Mouse (Mus musculus) hindbrain, embryonic 16.5 days (tissue): ENCODE results near the gene Lrp3. TPM values are rescaled to one million over a fixed set of nuclear protein-coding genes. Genes with fewer than 3 reads are reported as not detected.

Source experiments
- ATAC-seq: fragments of 200-750 bp; cut with Nextera tagmentation; 2 replicates; pipeline ENCODE4 v1.8.0; 2017; ENCODE audit warnings: moderate TSS enrichment, moderate library complexity
- H3K27ac ChIP-seq: fragments of 300-500 bp; sonication (generic); 2 replicates; pipeline ENCODE4 v1.5.1; 2014; ENCODE audit warnings: low read depth, mild to moderate bottlenecking, control low read depth, low read length, moderate library complexity
- H3K27me3 ChIP-seq: fragments of 300-500 bp; sonication (generic); replicated peaks from 2 replicates; pipeline ENCODE4 v1.6.1; 2014; ENCODE audit warnings: low read length; ENCODE audit not compliant: control insufficient read depth, insufficient read depth
- H3K36me3 ChIP-seq: fragments of 300-500 bp; sonication (generic); 2 replicates; pipeline ENCODE4 v1.6.1; 2014; ENCODE audit warnings: mild to moderate bottlenecking, low read length, moderate library complexity, mixed read lengths; ENCODE audit not compliant: control insufficient read depth, insufficient read depth
- H3K4me1 ChIP-seq: fragments of 300-500 bp; sonication (generic); 2 replicates; pipeline ENCODE4 v1.6.1; 2014; ENCODE audit warnings: low read depth, low read length; ENCODE audit not compliant: control insufficient read depth, insufficient read depth
- H3K4me2 ChIP-seq: fragments of 300-500 bp; sonication (generic); 2 replicates; pipeline ENCODE4 v1.6.1; 2014; ENCODE audit warnings: mild to moderate bottlenecking, low read length, control low read depth, moderate library complexity
- H3K4me3 ChIP-seq: fragments of 300-500 bp; sonication (generic); 2 replicates; pipeline ENCODE4 v1.5.1; 2014; ENCODE audit warnings: mild to moderate bottlenecking, low read length, control low read depth, moderate library complexity
- H3K9ac ChIP-seq: fragments of 300-500 bp; sonication (generic); 2 replicates; pipeline ENCODE4 v1.6.1; 2014; ENCODE audit warnings: low read depth, mild to moderate bottlenecking, control low read depth, low read length, moderate library complexity
- H3K9me3 ChIP-seq: fragments of 300-500 bp; sonication (generic); 2 replicates; pipeline ENCODE4 v1.6.1; 2014; ENCODE audit warnings: mild to moderate bottlenecking, low read length, moderate library complexity; ENCODE audit not compliant: control insufficient read depth
- WGBS: fragments of 180-500 bp; shearing (Covaris S2); extraction: QIAGEN DNeasy Blood & Tissue Kit; methylation state at CpG from one replicate; pipeline ENCODE4 v1.1.7; 2014; 5-methylcytosine and 5-hydroxymethylcytosine counted together
- polyA plus RNA-seq: library from polyadenylated mRNA; unstranded; fragments of >200 nt; fragmentation: Nextera tagmentation; extraction: Ambion mirVana; gene quantifications from 2 replicates; pipeline ENCODE4 v1.2.1, GENCODE M21; 2015

The Lrp3 gene
- polyA plus RNA-seq, 1 experiment from 2014 or later = 25.5 TPM

DNA sequence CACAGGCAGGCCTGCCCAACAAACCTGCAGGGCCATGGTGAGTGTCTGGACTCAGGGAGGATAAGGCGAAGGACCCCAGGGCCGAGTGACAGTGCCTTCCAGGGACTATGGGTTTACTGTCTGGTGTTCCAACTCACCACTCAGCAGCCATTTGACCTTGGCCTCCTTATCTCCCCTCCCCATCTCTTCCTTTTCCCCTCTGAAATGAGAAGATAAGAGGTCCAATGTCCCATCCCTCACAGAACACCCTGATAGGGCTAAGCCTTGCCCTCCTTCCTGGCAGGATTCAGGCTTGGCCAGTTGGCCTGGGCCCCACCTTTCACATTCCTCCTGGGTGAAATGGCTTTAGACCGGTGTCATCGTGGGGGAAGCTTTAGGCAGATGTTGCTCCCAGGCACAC lies 39.8 kb downstream of the Lrp3 start:
- Histone ChIP-seq H3K4me1 (peaks cover 3% of the 10 kb centered on the region; the same call in 1 of the 2 replicates), H3K4me2 (no peak overlapping the region), H3K36me3 (no peaks in the 10 kb centered on the region), H3K9ac (no peak overlapping the region; the same call in 1 of the 2 replicates), H3K27me3 (peaks cover 9% of the 10 kb centered on the region; the same call in 1 of the 2 replicates), H3K9me3 (no peaks in the 10 kb centered on the region), H3K27ac (no peak overlapping the region), H3K4me3 (no peak overlapping the region)
- no peak for ATAC-seq
- 91% methylated on average over 4 of the region's 4 CpGs for WGBS

GRCm38 (mm10) chr7:35172519-35172918 lies 42.8 kb downstream of the Lrp3 start:
- Histone ChIP-seq H3K9me3 (no peaks in the 10 kb centered on the region), H3K27me3 (peaks cover 11% of the 10 kb centered on the region; the same call in 1 of the 2 replicates), H3K4me2 (no peak overlapping the region), H3K4me1 (peaks cover 3% of the 10 kb centered on the region; the same call in 1 of the 2 replicates), H3K4me3 (no peak overlapping the region), H3K9ac (no peak overlapping the region), H3K36me3 (no peaks in the 10 kb centered on the region), H3K27ac (no peak overlapping the region)
- no peak for ATAC-seq
- 69% methylated on average over 4 of the region's 4 CpGs for WGBS

DNA sequence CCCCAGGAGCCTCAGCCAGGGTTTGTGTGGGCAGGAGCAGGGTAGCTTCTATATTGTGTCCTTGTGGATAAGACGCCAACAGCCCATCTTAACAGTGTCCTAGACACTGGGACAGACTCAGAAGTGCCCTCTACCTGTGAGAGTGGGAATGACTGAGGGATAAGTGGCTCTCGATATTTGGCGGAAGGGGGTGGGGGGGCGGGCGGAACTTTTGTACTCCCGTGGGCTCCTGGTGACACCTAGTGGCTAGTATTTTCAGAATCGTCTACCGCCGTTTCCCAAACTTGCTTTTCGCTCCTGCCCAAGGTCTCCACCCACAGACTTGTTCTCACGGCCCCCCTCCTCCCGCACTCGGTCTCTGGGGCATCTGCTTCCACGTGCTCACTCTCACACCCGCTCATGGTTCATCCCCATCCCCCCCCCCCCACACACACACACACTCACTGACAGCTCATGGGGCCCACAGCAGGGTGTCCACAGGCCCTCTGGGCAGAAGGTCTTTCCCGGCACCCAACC lies 43.4 kb downstream of the Lrp3 start:
- Histone ChIP-seq H3K36me3 (no peaks in the 10 kb centered on the region), H3K4me1 (peaks cover 3% of the 10 kb centered on the region; the same call in 1 of the 2 replicates), H3K27me3 (peaks cover 11% of the 10 kb centered on the region; the same call in 1 of the 2 replicates), H3K9me3 (no peaks in the 10 kb centered on the region), H3K9ac (no peak overlapping the region), H3K4me2 (peak overlapping the region; percentile 29; the same call in 1 of the 2 replicates), H3K4me3 (no peak overlapping the region), H3K27ac (no peak overlapping the region)
- WGBS = 2% methylated on average over 16 of the region's 16 CpGs
- ATAC-seq = peak; percentile 68

GRCm38 (mm10) chr7:35169341-35169740 lies 46.0 kb downstream of the Lrp3 start:
- H3K36me3 ChIP-seq = no peaks in the 10 kb centered on the region
- peaks cover 3% of the 10 kb centered on the region; the same call in 1 of the 2 replicates for H3K4me1 ChIP-seq
- H3K27me3 ChIP-seq = peaks cover 11% of the 10 kb centered on the region; the same call in 1 of the 2 replicates
- H3K27ac ChIP-seq = no peak overlapping the region
- no peak overlapping the region for H3K9ac ChIP-seq
- H3K4me3 ChIP-seq = no peak overlapping the region
- ATAC-seq = peak; percentile 40; the same call in 1 of the 2 replicates
- no peaks in the 10 kb centered on the region for H3K9me3 ChIP-seq
- WGBS = 13% methylated on average over 6 of the region's 6 CpGs
- no peak overlapping the region for H3K4me2 ChIP-seq

GRCm38 (mm10) chr7:35167925-35168324 lies 47.4 kb downstream of the Lrp3 start:
- H3K27me3 ChIP-seq = peaks cover 7% of the 10 kb centered on the region; the same call in 1 of the 2 replicates
- no peak for ATAC-seq
- H3K27ac ChIP-seq = no peak overlapping the region
- 48% methylated on average over 2 of the region's 2 CpGs for WGBS
- no peaks in the 10 kb centered on the region for H3K36me3 ChIP-seq
- H3K4me1 ChIP-seq = peaks cover 3% of the 10 kb centered on the region; the same call in 1 of the 2 replicates
- H3K9me3 ChIP-seq = no peaks in the 10 kb centered on the region
- no peak overlapping the region for H3K4me3 ChIP-seq
- H3K4me2 ChIP-seq = no peak overlapping the region
- no peak overlapping the region for H3K9ac ChIP-seq

GRCm38 (mm10) chr7:35166988-35167387 lies 48.3 kb downstream of the Lrp3 start:
- H3K27me3 ChIP-seq = peaks cover 4% of the 10 kb centered on the region; the same call in 1 of the 2 replicates
- no peak overlapping the region for H3K4me3 ChIP-seq
- H3K27ac ChIP-seq = no peak overlapping the region
- H3K4me2 ChIP-seq = no peak overlapping the region
- no peak for ATAC-seq
- no peaks in the 10 kb centered on the region for H3K36me3 ChIP-seq
- H3K4me1 ChIP-seq = peaks cover 3% of the 10 kb centered on the region; the same call in 1 of the 2 replicates
- WGBS = 88% methylated on average over 5 of the region's 5 CpGs
- no peaks in the 10 kb centered on the region for H3K9me3 ChIP-seq
- H3K9ac ChIP-seq = no peak overlapping the region

DNA sequence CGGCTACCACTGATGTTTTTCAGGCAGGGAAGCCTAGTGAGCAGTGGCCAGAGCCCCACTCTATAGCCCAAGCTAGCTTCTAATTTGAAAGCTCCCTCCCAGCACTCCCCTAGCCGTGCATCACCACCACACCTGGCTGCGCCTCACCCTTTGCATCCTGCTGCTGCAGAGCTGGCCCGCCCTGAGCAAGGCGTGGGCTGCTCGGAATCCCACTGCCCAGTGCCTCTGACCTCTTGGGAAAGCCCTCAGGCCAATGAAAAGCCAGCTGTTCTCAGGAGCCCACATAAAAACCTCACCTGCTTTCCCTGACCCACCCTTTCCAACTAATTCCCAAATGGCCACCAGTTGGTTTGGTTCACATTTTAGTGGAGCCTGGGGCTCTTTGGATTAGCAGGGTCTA lies 51.2 kb downstream of the Lrp3 start:
- WGBS = 83% methylated on average over 6 of the region's 6 CpGs
- H3K27ac ChIP-seq = no peak overlapping the region
- no peaks in the 10 kb centered on the region for H3K4me1 ChIP-seq
- no peaks in the 10 kb centered on the region for H3K9me3 ChIP-seq
- no peak overlapping the region for H3K4me3 ChIP-seq
- no peak overlapping the region for H3K9ac ChIP-seq
- H3K27me3 ChIP-seq = no peaks in the 10 kb centered on the region; the same call in 1 of the 2 replicates
- H3K4me2 ChIP-seq = no peak overlapping the region
- ATAC-seq = no peak
- H3K36me3 ChIP-seq = no peaks in the 10 kb centered on the region

DNA sequence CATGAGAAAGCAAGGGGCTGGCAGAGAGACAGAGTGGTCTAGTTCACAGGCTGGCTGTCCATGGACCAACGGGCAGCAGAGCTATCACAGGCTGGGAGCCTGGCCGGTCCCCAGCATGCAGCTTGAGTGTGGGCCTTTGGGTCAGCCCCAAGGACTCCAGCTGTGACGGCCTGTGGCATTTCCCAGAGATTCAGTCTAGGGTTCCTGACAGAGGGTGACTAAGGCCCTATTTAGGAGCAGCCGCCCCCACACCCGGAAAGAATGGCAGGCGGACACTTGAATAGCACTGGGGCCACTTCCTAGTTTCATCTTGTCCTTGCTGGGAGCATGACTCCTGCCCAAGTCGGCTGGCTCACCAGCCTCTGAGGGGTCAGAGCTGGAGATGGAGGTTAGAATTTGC lies 51.7 kb downstream of the Lrp3 start:
- no peak for ATAC-seq
- Histone ChIP-seq H3K4me2 (no peak overlapping the region), H3K36me3 (no peaks in the 10 kb centered on the region), H3K4me1 (no peaks in the 10 kb centered on the region), H3K27me3 (no peaks in the 10 kb centered on the region), H3K27ac (no peak overlapping the region), H3K9me3 (no peaks in the 10 kb centered on the region), H3K4me3 (no peak overlapping the region), H3K9ac (no peak overlapping the region)
- WGBS = 69% methylated on average over 7 of the region's 7 CpGs

DNA sequence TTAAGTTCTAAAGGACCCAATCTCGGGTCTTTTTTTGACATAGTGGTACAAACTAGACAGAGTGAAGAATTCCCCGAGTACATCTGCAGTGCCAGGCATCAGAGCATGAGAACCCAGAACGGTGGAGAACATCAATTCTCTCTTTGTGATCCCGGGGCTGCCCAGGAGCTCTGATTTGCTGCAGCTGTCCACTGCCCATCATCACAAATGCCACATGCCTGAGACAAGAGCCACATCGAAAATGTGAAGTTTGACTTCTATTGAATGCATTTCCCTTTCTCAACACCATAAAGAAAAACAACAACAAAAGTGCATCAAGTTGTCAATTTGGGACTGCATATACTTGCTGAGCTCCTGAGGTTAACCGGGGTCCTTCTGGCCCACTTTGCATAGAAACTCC lies 52.9 kb downstream of the Lrp3 start:
- ATAC-seq = no peak

More for the DNA sequence above, 52.9 kb downstream of the Lrp3 start:
- Histone ChIP-seq H3K9ac (no peak overlapping the region), H3K4me2 (no peak overlapping the region), H3K36me3 (no peaks in the 10 kb centered on the region), H3K4me1 (no peaks in the 10 kb centered on the region), H3K9me3 (no peaks in the 10 kb centered on the region), H3K4me3 (no peak overlapping the region), H3K27ac (no peak overlapping the region), H3K27me3 (no peaks in the 10 kb centered on the region)
- WGBS = 85% methylated on average over 6 of the region's 6 CpGs
